Mouse (Mus musculus) testis, postnatal 10 days (tissue): ENCODE results near the gene Tmem208.

Source experiments
- DNase-seq: peaks from one replicate; pipeline ENCODE4 v3.0.0; 2021; ENCODE audit warnings: low spot score

The Tmem208 gene

GRCm38 (mm10) chr8:105298351-105299252 lies 27.6 kb upstream of the Tmem208 start:
- DNase-seq: no peak

- no peak for DNase-seq
Measured at GRCm38 (mm10) chr8:105299962-105300361, 26.2 kb upstream of the Tmem208 start.

- DNase-seq: no peak
Measured at GRCm38 (mm10) chr8:105303396-105303795, 22.8 kb upstream of the Tmem208 start.

- no peak for DNase-seq
Measured at GRCm38 (mm10) chr8:105303874-105304273, 22.3 kb upstream of the Tmem208 start.

- no peak for DNase-seq
Measured at GRCm38 (mm10) chr8:105304325-105305210, 21.6 kb upstream of the Tmem208 start.

- DNase-seq: peak; percentile 78
Measured at GRCm38 (mm10) chr8:105305211-105306145, 20.7 kb upstream of the Tmem208 start, which contains the start of gene Elmo3. Elmo3 (plus strand) TSS chr8:105305601.

GRCm38 (mm10) chr8:105306146-105306691 lies 19.9 kb upstream of the Tmem208 start:
- no peak for DNase-seq

- DNase-seq: no peak
Measured at GRCm38 (mm10) chr8:105307670-105308069, 18.5 kb upstream of the Tmem208 start.

GRCm38 (mm10) chr8:105308428-105308827 lies 17.7 kb upstream of the Tmem208 start:
- no peak for DNase-seq

GRCm38 (mm10) chr8:105309142-105309847 lies 16.9 kb upstream of the Tmem208 start:
- no peak for DNase-seq

GRCm38 (mm10) chr8:105310118-105310517 lies 16.0 kb upstream of the Tmem208 start:
- no peak for DNase-seq

GRCm38 (mm10) chr8:105311718-105312117 lies 14.4 kb upstream of the Tmem208 start:
- DNase-seq: no peak

- no peak for DNase-seq
Measured at GRCm38 (mm10) chr8:105312891-105313481, 13.2 kb upstream of the Tmem208 start.

GRCm38 (mm10) chr8:105313622-105314402 lies 12.3 kb upstream of the Tmem208 start:
- DNase-seq: no peak

- DNase-seq: no peak
Measured at GRCm38 (mm10) chr8:105315073-105315769, 10.9 kb upstream of the Tmem208 start.

GRCm38 (mm10) chr8:105317941-105318340 lies 8.2 kb upstream of the Tmem208 start:
- no peak for DNase-seq

- no peak for DNase-seq
Measured at GRCm38 (mm10) chr8:105318662-105319190, 7.4 kb upstream of the Tmem208 start.

- no peak for DNase-seq
Measured at GRCm38 (mm10) chr8:105323183-105323582, 3.0 kb upstream of the Tmem208 start.
